Mouse (Mus musculus): ENCODE measurements around the gene Npy4r.
A peak's percentile ranks its signal among the peaks of the same experiment; 100 is the strongest.

Npy4r gene

DNA sequence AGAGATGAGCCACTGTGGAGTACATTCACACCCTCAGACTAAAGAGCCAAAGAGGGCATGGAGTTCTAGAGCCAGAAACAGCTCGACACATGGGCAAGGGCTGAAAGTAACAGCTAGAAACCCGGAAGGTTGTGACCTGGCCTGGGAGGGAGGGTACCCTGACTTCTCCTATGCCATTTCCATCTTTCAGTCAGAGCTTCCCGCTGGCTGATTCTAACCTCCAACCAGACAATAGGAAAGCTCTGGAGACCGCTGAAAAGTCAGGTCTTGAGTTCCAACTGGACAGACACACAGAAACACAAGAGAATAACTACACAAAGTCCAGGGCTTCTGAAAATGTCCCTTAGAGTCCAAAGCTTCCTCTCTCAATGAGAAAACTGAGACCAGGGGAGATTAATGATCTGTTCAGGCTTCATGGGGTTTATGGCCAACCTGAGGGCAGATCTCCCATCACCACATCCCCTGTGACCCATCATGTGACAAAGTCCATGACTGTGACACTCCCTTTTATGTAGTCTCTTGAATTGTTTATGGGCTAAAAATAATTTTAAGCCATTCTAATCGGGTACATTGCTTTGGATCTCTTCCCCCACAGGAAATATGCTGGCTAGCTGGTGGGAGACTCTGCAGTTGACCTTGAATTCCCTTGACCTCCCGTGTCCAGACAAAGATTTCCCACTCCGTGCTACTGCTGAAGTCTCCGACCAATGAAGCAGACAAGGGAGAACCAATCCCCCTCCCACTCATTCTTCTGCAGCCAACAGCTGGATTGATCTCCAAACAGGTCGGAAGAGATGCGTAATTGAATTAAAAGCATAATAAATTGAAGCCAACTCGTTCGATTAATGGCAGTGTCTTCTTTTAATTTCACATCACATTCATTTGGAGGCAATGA, 32.0 kb downstream of the Npy4r start:
- DNase-seq (ENCODE audit: low spot score in 2 of 2) = no peak

DNA sequence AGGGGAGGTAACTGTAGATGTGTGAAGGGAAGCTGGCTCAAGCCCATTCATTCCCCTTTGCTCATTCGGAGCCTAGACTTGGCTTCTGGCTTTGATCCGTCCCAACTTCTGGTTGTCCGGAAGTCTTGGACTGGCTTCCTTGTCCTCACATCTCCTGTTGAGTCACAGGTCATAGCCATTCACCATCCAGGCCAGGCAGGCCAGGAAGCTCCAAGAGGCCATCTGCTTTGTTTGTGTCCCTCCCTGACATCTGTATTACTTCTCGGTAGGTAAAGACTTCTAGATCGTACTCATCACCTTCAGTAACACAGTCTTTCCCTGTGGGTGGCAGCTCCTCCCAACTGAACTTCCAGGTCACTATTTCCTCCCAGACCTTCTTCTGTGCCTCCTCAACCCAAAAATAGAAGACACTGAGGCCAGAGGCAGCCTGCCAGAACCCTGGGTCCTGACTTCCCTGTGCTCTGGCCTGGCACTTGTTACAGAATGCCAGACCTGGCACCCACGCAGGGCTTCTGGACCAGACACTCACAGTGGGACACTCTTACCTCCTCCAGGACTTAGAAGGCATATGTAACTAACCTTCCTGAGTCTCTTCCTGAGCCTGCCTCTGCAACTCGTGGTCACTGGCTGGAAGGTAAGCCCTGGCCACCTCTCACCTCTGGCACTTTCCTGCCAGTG, 33.1 kb downstream of the Npy4r start:
- DNase-seq (ENCODE audit: low spot score in 2 of 2) = no peak

DNA sequence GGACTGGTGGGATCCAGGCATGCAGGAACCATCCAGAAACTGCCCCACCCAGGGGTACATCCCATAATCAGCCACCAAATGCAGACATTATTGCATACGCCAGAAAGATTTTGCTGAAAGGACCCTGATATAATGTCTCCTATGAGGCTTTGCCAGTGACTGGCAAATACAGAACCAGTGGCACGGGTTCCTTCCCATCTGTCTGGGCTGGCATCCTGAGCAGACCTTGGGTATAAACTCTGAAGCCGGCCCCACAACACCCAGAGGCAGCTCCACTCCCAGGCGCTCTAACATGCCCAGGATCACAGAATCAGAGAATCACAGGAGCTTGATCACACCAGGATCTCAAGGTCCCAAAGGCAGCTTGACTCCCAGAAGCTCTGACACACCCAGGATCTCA, 38.0 kb downstream of the Npy4r start:
- DNase-seq (ENCODE audit: low spot score in 2 of 2) = no peak

DNA sequence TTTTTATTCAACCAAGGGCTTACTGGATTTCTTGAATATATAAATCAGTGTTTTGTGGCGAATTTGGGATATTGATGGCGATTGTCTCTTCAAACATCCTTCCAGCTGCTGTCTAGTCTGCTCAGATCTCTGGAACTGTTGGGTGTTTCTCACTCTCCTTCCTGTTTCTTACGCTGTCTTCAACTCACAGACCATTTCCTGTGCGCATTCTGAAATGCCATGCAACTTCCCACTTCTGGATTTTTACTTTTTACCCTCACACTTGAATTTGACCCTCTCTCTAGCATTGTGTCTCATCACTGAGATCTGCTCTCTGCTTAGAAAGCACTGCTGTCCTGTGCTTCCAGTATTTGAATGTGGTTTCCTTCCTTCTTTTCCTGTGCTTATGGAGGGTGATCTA, 44.7 kb downstream of the Npy4r start:
- DNase-seq (ENCODE audit: low spot score in 2 of 2) = no peak

DNA sequence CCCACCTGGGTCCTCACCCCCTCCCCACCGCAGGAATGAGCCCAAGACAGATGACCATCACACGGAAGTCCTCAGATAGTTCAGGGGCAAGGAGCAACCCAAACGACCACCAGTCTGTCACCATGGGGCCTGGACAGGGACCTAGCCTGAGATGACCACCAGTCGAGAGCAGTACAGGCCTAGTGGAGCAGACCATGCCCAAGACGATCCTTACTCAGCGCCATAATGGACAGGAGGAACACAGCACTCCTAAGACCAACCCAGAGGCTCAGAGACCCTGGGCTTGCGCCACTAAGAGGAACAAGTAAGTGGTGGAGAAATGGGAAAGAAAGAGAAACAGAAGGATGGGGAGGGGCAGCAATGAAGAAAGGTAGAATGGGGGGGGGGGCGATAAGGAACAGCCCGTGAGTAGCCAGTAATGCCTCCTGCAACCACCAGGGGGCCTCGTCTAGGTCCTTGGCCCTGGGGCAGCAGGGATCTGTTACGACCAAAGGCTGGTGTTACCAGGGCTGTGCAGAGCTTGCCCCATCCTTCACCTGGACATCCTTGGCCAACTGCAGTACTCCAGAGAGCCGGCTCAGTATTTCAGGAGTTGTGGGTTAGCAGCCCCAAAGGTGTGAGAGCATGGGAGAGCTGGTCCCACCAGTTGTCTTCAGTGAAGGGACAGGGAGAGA, 45.8 kb downstream of the Npy4r start:
- peak in 1 of 2 experiments; percentile 21 for DNase-seq (ENCODE audit: low spot score in 2 of 2)

DNA sequence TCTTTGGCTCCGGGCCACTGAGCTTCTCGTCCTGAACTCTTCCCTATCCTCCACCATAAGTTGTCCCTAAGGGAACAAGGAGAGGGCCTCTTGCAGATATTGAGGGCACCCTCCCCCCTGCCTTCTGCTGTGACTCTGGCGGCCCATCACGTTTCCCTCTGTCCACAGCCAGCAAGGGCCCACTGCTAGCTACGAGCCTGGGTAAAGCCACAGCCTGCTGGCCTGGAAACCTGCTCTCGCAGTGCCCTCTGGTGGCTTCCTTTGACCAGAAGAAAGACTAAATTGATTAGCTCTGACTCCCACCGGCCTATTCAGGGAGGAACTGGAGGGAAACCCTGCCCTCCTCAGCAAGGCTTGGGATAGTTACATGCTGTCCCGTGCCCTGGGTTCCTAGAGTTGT, 47.4 kb downstream of the Npy4r start:
- peak; percentile 59 to 71 for DNase-seq (ENCODE audit: low spot score in 2 of 2)

DNA sequence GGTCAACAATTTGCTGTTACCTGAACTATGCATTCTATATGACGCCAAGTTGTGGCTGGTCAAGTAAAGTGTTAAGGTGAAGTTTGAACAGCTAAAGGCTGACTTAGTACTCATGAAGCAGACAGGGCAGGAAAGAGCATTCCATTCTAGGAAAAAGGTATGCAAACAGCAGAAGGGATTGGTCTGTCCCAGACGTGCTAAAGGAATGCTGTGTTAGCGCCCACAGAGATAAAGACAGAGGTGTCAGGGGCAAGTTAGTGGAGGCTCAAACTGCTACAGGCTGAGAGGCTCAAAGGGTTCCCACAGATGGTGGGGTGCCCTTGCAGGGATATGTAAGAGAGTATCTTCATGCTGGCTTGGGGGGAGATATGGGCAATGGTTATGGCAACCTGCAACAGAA, 48.4 kb downstream of the Npy4r start:
- DNase-seq (ENCODE audit: low spot score in 2 of 2) = peak in 1 of 2 experiments; percentile 15

DNA sequence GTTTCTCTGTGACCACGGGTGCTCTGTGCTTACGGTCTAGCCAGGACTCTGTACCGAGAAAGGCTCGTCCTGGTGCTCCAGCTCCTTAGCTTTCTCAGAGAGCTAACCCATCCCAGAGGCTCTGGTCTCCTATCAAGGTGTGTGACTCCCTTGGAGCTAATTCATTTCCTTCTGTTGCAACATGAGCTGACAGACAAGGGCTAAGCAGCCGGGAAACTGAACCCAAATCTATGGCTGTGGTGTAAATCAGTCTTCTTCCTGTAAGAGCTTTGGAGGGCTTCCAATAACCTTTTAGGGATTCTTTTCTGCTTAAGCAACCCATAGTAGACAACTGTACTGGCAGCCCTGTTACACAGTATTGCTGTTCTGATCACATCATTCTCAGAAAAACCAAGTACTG, 49.7 kb downstream of the Npy4r start, which contains the start of gene A630023A22Rik:
Gene A630023A22Rik (minus strand): TSS at position 154 of the 400 bp plus-strand sequence.
- no peak for DNase-seq (ENCODE audit: low spot score in 2 of 2)

DNA sequence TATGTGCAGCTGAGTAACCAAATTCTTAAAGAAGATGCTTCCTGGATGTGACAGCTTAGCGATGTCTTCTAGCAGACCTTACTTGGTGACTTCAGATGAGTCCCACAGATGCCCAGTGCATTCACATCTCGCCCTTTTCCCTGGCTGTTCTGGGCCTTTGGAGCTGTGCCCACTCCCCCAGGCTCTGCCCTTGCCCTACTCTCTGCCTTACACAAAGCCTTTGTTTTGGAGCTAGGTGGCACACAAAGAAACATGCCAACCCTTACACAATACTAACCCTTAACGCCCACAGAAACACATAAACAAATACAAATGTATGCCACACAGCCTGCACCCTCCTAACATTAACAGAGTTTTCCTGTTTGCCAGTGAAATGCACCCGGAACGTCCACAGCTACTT, 56.1 kb downstream of the Npy4r start:
- DNase-seq (ENCODE audit: low spot score in 2 of 2) = no peak

Measured in urinary bladder, postnatal 4 days (tissue).